Mouse (Mus musculus) ES-E14 (cell line): ENCODE measurements around the gene Nrg3.

Experiments
- CHD2 ChIP-seq: IDR thresholded peaks from 2 replicates; pipeline ENCODE4 v1.6.1; 2014; ENCODE audit warnings: mild to moderate bottlenecking, low read depth, low read length, inconsistent platforms
- HCFC1 ChIP-seq: IDR thresholded peaks from 2 replicates; pipeline ENCODE4 v1.6.1; 2012; ENCODE audit warnings: low read length, inconsistent platforms, borderline replicate concordance; ENCODE audit not compliant: insufficient read depth

DNA sequence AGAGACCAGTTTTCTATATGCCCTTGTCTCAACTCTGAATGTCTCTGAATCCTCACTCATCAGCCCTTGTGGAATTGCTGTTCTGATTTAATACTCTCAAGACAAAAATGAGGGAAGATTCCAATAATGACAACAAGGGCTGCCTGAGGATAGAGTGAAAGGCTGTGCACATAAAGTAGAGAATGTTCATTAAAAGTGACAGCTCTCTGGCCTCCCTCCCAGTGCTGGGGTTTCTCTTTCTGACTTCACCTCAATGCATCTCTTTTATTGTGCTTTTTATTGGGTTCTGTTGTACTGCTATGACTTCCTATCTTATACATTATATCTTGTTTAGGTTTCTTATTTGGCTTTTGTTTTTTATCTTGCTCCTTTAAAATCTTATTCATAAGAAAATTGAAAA, 1131.9 kb downstream of the Nrg3 start:
- TF ChIP-seq CHD2: no peak
- no peak for TF ChIP-seq HCFC1
